In the genomic region with DNA sequence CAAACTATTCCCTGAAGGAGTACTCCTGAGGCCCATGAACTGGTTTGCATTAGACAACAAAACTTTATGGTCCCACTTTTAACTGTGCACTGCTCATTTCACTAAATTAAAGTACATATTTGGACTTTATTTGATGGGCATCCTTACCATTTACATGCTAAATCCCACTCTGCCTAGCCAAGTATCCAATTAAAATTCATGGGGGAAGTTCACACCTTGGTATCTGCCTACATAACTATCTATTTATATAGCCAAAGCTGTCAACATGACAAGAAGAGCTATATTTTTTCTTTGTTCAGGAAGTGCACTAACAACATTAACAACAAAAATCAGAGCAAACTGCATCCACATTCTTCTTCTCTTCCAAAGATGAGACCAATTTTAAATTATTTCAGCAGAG, we compare ENCODE assay signal across 14 mouse cellular contexts.
"Had no signal": no experiment of that assay in that cellular context is flagged by ENCODE, and none has a peak within 500 bp of the region (broad histone marks: within the 10 kb centered on the region; RNA-seq: fewer than 3 reads in every experiment).

No protein-coding gene starts in this region.

- DNase-seq: forebrain, postnatal 0 days; gastrocnemius, postnatal 14 days; gastrocnemius, postnatal 36 days; heart, adult 11 months; heart, adult 2 months; heart, postnatal 14 days; heart, postnatal 36 days; kidney, adult 11 months; kidney, adult 2 months; kidney, adult 9 months; kidney, postnatal 14 days; kidney, postnatal 36 days; layer of hippocampus, adult 9-11 months; layer of hippocampus, postnatal 36 days had no signal
